Mouse (Mus musculus) bone marrow, adult 2 months (tissue): ENCODE results near the gene Tceal9.

Source experiments
- CTCF ChIP-seq: fragments of 200-500 bp; IDR thresholded peaks from 2 replicates; pipeline ENCODE4 v1.5.1; 2011; ENCODE audit warnings: low read length, control low read depth; ENCODE audit not compliant: control insufficient read depth, insufficient read depth
- POLR2A ChIP-seq: fragments of 200-500 bp; IDR thresholded peaks from 2 replicates; pipeline ENCODE4 v1.6.1; 2011; ENCODE audit warnings: low read depth, mild to moderate bottlenecking, control low read depth, low read length, borderline replicate concordance; ENCODE audit not compliant: control insufficient read depth

GRCm38 (mm10) chrX:136244574-136245229, at the start of gene Tceal9:
- TF ChIP-seq CTCF (no peak), POLR2A (no peak)
